Mouse (Mus musculus): Measurements from ENCODE around the gene Mymx.

DNA sequence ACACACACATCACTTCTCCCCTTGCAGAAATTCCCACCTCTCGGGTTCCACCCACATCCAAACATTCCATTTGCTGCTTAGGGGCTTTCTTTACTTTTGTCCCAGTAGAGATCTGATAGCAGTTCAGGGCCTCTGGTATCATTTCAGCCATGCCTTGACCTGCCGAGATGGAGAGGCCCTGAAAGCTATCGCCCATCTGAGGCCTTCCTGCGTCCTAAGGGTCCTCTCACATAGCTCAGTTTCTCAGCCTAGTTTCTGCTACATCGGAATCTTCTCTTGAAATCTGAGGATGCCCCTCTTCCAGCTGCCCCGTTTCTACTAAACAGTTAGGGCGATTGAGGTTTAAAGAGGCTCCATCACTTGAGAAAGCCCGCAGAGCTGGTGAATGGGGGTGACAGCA is 7.7 kb downstream of the Mymx start:
- TF ChIP-seq CTCF (IDR thresholded peaks at IDR 0.05; ENCODE audit: borderline replicate concordance, control insufficient read depth, extremely low read depth, insufficient read depth, low read length, poor library complexity) (no peak), POLR2A (IDR thresholded peaks at IDR 0.05; ENCODE audit: control insufficient read depth, extremely low read depth, insufficient read depth, low read length, poor library complexity) (no peak)
